Mouse (Mus musculus) bone marrow macrophage, adult 2 months (primary cell): ENCODE measurements around the gene Tecpr2.

Experiments used
- CTCF ChIP-seq: IDR thresholded peaks from 2 replicates; pipeline ENCODE4 v1.5.1; 2012; ENCODE audit warnings: low read depth, mild to moderate bottlenecking, low read length, moderate library complexity
- POLR2A ChIP-seq: IDR thresholded peaks from 2 replicates; pipeline ENCODE4 v1.6.1; 2012; ENCODE audit warnings: mild to moderate bottlenecking, low read depth, low read length, borderline replicate concordance

GRCm38 (mm10) chr12:110865989-110866388, 23.1 kb upstream of the Tecpr2 start:
- TF ChIP-seq CTCF (no peak), POLR2A (no peak)
